Mouse (Mus musculus): ENCODE data around the gene Chpf2. TPM values are rescaled to one million over a fixed set of nuclear protein-coding genes. Genes with fewer than 3 reads are reported as not detected.

Gene Chpf2
- polyA plus RNA-seq, 1 experiment: not detected

DNA sequence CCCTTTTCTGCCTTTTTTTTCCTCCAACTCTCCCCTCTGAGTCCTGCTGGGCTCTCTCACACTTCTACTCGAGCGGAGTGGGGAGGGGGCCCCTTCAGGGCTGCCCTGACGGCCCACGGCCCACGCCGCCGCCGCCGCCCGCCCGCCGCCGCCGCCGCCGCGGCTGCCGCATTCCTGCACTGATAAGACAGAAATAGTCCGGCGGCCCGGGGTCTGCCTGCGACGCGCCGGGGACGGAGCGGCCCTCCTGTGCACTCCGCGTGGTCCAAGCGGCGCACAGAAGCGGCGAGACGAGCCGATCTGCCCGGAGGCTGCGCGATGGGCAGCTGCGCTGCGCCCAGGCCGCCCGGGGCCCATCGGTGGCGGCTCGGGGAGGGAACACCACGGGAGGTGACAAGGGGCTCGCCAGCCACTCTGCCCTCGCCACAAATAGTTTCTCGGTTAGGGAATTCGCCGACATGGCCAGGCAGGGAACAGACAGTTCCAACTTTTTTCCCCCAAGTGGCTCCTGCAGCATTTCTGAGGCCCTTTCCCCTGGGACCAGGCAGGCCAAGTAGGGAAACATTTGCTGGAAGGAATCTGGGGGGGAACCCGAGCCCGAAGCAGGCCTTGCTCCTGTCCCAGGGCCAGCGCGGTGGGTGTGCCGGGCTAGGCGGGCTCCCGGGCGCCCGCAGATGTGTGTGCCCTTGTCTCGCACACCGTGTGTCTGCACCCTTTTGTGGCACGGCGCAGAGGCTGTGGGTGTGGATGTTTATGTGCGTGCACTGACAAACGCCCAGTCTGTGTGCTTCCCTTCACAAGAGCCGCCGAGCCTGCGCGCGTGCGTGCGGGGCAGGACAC is 15.6 kb downstream of the Chpf2 start:
- WGBS: under 1% methylated on average over 73 of the region's 73 CpGs
- TF ChIP-seq CTCF (IDR thresholded peaks at IDR 0.05; ENCODE audit: insufficient read depth, low read depth, low read length) (0 out of 2 replicates have a peak, but pooled peaks have one; percentile 0), POLR2A (IDR thresholded peaks at IDR 0.05; ENCODE audit: insufficient read depth, low read depth, low read length) (no peak)
- Histone ChIP-seq H3K4me3 (ENCODE audit: insufficient read depth, low read depth, low read length) (peak overlapping the region; percentile 54), H3K27ac (ENCODE audit: insufficient read depth, low read depth, low read length) (peak overlapping the region; percentile 91), H3K4me1 (ENCODE audit: control insufficient read depth, insufficient read depth, low read length) (peaks cover 66% of the 10 kb centered on the region)

DNA sequence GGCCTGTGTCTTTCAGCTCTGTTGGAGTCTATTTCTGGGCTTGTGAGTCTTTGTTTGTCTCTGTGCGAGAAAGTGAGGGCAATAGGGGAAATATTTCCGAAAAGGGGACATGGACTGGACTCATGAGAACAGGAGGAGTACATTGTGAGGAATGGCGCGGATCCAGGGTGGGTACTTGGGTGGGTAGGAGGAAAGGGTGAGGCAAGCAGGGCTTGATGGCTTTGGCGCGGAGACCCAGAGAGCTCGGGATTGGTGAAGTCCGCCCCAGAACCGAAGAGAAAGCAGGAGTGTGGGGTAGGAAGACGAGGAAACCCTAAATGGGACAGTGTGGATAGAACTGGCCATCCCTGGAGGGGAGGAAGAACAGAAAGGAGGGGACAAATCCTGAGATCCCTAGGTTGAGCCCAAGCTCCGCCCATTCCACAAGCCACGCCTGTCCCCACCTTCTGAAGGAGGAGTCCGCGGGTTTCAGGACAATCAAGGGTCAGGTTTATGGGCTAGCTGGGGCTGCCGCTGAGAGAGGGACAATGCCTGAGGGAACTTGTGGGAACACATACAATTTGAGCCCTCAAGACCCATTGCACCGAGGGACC is 16.3 kb downstream of the Chpf2 start:
- H3K4me1 ChIP-seq (ENCODE audit: control insufficient read depth, insufficient read depth, low read length): peaks cover 64% of the 10 kb centered on the region
- H3K4me3 ChIP-seq (ENCODE audit: insufficient read depth, low read depth, low read length): peak overlapping the region; percentile 54
- WGBS: 6% methylated on average over 16 of the region's 16 CpGs
- peak overlapping the region; percentile 91 for H3K27ac ChIP-seq (ENCODE audit: insufficient read depth, low read depth, low read length)
- no peak for TF ChIP-seq CTCF (IDR thresholded peaks at IDR 0.05; ENCODE audit: insufficient read depth, low read depth, low read length)
- TF ChIP-seq POLR2A (IDR thresholded peaks at IDR 0.05; ENCODE audit: insufficient read depth, low read depth, low read length): peak; percentile 34; the same call in 1 of the 2 replicates

DNA sequence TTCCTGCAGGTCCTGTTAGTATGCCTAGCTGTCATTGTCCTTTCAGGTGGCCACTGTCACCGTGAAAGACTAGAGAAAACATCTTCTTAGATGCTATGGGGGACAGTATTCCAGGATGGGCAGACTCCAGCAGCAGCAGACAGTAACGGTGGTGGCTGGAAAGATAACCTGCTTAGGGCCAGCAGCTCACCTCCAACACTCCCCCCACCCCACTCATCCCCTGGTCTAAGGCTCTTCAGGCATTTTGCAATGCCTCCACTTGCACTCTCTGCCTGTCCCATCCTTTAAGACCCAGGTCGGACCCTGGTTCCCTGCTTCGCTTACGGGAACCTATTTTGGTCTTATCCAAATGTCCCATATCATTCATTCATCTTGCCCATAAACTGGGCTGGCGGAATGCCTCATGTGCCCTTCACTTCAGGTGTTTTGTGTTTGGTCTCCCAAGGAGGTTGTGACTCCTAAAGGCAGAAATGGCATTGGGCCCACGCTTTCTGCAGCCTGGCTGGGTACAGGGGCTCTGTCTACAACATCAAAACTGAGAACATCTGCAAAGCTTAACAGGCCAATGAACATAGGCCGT is 17.0 kb downstream of the Chpf2 start:
- TF ChIP-seq POLR2A (IDR thresholded peaks at IDR 0.05; ENCODE audit: insufficient read depth, low read depth, low read length) (no peak), CTCF (IDR thresholded peaks at IDR 0.05; ENCODE audit: insufficient read depth, low read depth, low read length) (no peak)
- Histone ChIP-seq H3K4me1 (ENCODE audit: control insufficient read depth, insufficient read depth, low read length) (peaks cover 61% of the 10 kb centered on the region), H3K27ac (ENCODE audit: insufficient read depth, low read depth, low read length) (peak overlapping the region; percentile 91), H3K4me3 (ENCODE audit: insufficient read depth, low read depth, low read length) (no peak overlapping the region)
- 76% methylated on average over 8 of the region's 8 CpGs for WGBS

DNA sequence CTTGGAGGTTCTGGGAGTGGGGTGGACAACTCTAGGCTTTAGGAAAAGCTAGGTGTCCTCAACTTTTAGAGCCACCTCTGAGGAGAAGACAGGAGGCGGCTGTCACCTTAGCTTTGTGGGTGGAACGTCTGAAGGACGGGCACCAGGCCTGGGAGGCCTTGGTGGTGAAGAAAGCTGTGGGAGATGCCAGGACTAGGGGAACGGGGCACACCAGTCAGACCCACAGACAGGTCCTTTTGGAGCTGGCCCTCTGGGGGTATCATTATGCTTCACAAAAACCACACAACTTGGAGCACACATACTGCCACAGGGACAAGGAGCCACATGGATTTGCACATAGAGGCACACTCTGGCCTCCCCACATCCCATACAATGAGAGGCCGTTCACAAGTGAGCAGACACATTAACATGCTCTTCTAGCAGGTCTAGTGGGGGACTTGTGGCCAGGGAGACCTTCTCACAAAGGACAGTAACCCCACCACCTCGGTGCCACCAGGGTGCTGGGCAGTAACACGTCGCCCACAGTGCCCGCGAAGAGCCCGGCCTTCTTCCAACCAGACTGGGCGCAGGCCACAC is 17.6 kb downstream of the Chpf2 start:
- H3K4me1 ChIP-seq (ENCODE audit: control insufficient read depth, insufficient read depth, low read length): peaks cover 57% of the 10 kb centered on the region
- H3K4me3 ChIP-seq (ENCODE audit: insufficient read depth, low read depth, low read length): peak overlapping the region; percentile 72
- WGBS: 22% methylated on average over 12 of the region's 12 CpGs
- no peak for TF ChIP-seq POLR2A (IDR thresholded peaks at IDR 0.05; ENCODE audit: insufficient read depth, low read depth, low read length)
- no peak for TF ChIP-seq CTCF (IDR thresholded peaks at IDR 0.05; ENCODE audit: insufficient read depth, low read depth, low read length)
- H3K27ac ChIP-seq (ENCODE audit: insufficient read depth, low read depth, low read length): peak overlapping the region; percentile 91

DNA sequence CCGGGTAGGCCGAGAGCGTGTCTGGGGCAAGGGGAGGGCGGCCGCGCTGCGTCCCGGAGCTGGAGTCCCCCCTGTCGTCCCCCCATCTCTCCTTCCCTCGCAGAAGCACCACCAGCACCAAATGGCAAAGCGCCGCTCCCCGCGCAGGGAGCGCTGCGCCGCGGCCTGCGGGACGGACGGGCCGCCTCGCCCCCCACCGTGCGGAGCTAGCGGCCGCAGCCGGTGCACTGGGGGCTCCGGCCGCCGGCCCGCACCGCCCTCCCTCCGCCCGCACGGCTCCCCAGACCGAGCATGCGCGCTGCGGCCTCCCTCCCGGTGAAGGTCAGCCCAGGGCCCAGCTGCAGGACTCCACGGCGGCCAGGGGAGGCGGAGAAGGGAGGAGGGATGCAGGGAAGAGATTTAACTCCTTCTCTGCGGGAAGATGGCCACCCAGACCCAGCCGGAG is 18.1 kb downstream of the Chpf2 start:
- 1% methylated on average over 42 of the region's 46 CpGs for WGBS
- peak overlapping the region; percentile 91 for H3K27ac ChIP-seq (ENCODE audit: insufficient read depth, low read depth, low read length)
- peak overlapping the region; percentile 72 for H3K4me3 ChIP-seq (ENCODE audit: insufficient read depth, low read depth, low read length)
- TF ChIP-seq POLR2A (IDR thresholded peaks at IDR 0.05; ENCODE audit: insufficient read depth, low read depth, low read length): peak; percentile 89
- no peak for TF ChIP-seq CTCF (IDR thresholded peaks at IDR 0.05; ENCODE audit: insufficient read depth, low read depth, low read length)
- H3K4me1 ChIP-seq (ENCODE audit: control insufficient read depth, insufficient read depth, low read length): peaks cover 55% of the 10 kb centered on the region

DNA sequence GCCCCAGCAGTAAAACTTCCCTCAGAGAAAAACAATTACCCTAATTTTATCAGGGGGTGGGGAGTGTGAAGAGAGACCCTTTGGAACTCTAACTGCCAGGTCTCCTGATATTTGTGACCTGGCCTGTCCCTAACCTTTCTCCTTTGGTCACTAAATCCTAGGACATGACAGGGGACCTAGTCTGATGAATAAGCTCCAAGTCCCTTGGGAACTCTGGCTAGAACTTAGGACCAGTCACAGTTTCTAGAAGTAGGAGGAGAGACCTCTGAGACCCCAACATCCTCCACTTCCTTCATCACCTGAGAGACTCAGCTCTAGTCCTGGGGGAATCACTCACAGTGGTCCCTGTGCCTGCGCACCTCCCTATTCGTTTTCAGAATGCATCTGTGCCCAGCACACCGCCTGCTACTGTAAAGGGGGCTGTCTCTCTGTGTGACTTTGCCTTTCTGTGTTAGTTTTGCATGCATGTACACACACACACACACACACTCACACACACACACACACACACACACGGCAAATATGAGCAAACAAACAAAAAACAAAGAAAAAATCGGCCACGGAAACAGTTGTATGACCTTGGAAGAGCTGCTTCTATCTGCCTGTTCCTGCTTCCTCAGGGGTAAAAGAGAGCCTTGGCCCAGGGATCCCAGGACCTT is 18.9 kb downstream of the Chpf2 start:
- Histone ChIP-seq H3K4me3 (ENCODE audit: insufficient read depth, low read depth, low read length) (peak overlapping the region; percentile 72), H3K4me1 (ENCODE audit: control insufficient read depth, insufficient read depth, low read length) (peaks cover 55% of the 10 kb centered on the region), H3K27ac (ENCODE audit: insufficient read depth, low read depth, low read length) (peak overlapping the region; percentile 91)
- TF ChIP-seq POLR2A (IDR thresholded peaks at IDR 0.05; ENCODE audit: insufficient read depth, low read depth, low read length) (no peak), CTCF (IDR thresholded peaks at IDR 0.05; ENCODE audit: insufficient read depth, low read depth, low read length) (no peak)
- 13% methylated on average over 6 of the region's 6 CpGs for WGBS

DNA sequence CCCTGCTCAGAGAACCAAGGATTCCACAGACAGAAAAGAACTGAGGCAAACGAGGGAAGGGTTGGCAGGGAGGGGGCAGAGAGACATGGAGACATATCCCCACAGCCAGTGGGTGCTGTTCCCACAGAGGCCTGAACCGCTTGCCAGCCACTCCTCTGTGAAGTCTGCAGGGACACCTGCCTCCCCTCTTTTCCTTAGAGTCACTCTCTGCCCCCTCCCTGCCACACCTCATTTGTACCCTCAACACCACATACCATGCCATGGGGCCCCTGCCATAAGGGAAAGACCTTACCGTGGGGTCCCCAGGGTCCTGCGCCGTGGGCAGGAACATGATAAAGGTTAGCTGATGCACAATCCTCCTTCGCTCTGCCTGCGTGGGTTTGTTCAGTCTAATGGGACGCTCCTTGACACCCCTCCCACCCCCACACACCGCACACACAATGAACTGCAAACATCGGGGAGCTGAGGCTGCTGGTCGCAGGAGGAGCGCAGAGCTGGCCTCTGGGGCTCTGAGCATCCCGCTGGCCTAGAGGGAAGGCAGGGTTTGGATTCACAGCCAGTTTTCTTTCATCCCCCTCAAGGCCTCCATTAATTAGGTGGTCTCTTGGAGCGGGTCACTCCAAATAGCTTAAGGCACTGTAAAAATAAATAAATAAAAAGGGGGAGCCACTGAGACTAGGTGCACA is 19.6 kb downstream of the Chpf2 start:
- no peak for TF ChIP-seq CTCF (IDR thresholded peaks at IDR 0.05; ENCODE audit: insufficient read depth, low read depth, low read length)
- TF ChIP-seq POLR2A (IDR thresholded peaks at IDR 0.05; ENCODE audit: insufficient read depth, low read depth, low read length): no peak
- Histone ChIP-seq H3K4me3 (ENCODE audit: insufficient read depth, low read depth, low read length) (peak overlapping the region; percentile 72), H3K4me1 (ENCODE audit: control insufficient read depth, insufficient read depth, low read length) (peaks cover 52% of the 10 kb centered on the region), H3K27ac (ENCODE audit: insufficient read depth, low read depth, low read length) (peak overlapping the region; percentile 91)
- 12% methylated on average over 14 of the region's 14 CpGs for WGBS

DNA sequence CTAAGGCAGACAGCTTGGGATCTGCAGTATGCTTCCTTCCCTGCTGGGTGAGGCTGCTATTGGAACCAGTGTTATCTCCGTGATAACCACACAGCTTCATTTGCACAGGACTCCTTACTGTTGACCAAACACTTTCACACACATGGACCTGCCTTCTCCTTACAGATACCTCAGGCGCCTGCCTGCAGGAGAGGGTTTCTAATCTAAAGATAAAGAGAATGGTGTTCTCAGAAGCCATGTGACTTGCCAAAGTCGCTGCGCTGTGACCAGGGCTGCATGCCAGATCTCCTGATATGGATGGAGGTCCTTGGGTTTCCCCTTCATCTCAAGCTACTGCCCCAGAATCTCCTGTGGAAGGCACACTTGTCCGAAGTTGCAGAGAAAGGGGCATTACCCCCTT is 22.8 kb downstream of the Chpf2 start:
- WGBS: 77% methylated on average over 5 of the region's 5 CpGs
- TF ChIP-seq CTCF (IDR thresholded peaks at IDR 0.05; ENCODE audit: insufficient read depth, low read depth, low read length) (no peak), POLR2A (IDR thresholded peaks at IDR 0.05; ENCODE audit: insufficient read depth, low read depth, low read length) (no peak)
- Histone ChIP-seq H3K4me1 (ENCODE audit: control insufficient read depth, insufficient read depth, low read length) (peaks cover 44% of the 10 kb centered on the region), H3K27ac (ENCODE audit: insufficient read depth, low read depth, low read length) (no peak overlapping the region), H3K4me3 (ENCODE audit: insufficient read depth, low read depth, low read length) (no peak overlapping the region)

All from olfactory bulb, adult 2 months (tissue).